Mouse (Mus musculus): ENCODE results near the gene Uba1. TPM values are rescaled to one million over a fixed set of nuclear protein-coding genes. Genes with fewer than 3 reads are reported as not detected.

The Uba1 gene
- polyA plus RNA-seq (2015; fragmentation: Nextera tagmentation; extraction: Ambion mirVana) = 201 and 219 TPM in 2 replicates

GRCm38 (mm10) chrX:20658026-20658652 lies at the start of gene Uba1:
Gene Uba1, plus strand, starts transcription at chrX:20658326.
- H3K4me3 ChIP-seq = peak within 1 kb of the TSS; percentile 52
- H3K9me3 ChIP-seq = no peaks in the 10 kb centered on the region
- peak; percentile 89 for ATAC-seq (ENCODE audit: insufficient number of reproducible peaks, insufficient read depth, low FRiP score, low TSS enrichment, low read depth)
- WGBS = 20% methylated on average over 27 of the region's 27 CpGs
- peak within 1 kb of the TSS; percentile 69 for H3K9ac ChIP-seq
- H3K27me3 ChIP-seq = no peaks in the 10 kb centered on the region
- H3K4me1 ChIP-seq = no peaks in the 10 kb centered on the region
- H3K36me3 ChIP-seq = no peaks in the 10 kb centered on the region
- H3K4me2 ChIP-seq = peak within 1 kb of the TSS; percentile 73
- peak within 1 kb of the TSS; percentile 75 for H3K27ac ChIP-seq

DNA sequence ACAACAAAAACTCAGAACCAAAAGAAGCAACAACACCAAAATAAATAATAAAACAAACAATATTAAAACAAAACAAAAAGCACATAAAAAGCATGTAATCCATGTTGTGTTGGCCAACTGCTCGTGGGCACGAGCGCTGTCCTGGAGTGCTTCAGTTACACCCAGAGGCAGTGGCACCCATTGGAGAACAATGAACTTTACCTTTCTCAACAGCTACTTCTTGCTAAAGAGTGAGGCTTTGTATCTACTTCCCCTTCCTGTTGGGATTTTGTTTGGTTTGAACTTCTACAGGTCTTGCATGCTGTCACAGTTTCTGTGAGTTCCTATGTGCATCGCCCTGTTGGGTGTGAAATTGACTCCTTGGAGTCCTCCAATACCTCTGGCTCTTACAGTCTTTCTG lies 49.6 kb upstream of the Uba1 start:
- WGBS = 89% methylated on average over 4 of the region's 4 CpGs
- no peak overlapping the region for H3K27ac ChIP-seq
- no peaks in the 10 kb centered on the region for H3K27me3 ChIP-seq
- no peak overlapping the region for H3K4me2 ChIP-seq
- no peaks in the 10 kb centered on the region for H3K4me1 ChIP-seq
- no peak overlapping the region for H3K4me3 ChIP-seq
- no peaks in the 10 kb centered on the region for H3K9me3 ChIP-seq
- ATAC-seq (ENCODE audit: insufficient number of reproducible peaks, insufficient read depth, low FRiP score, low TSS enrichment, low read depth) = no peak
- no peak overlapping the region for H3K9ac ChIP-seq
- no peaks in the 10 kb centered on the region for H3K36me3 ChIP-seq

- H3K4me3 ChIP-seq = peak overlapping the region; percentile 57
- peaks cover 5% of the 10 kb centered on the region; the same call in 1 of the 2 replicates for H3K4me1 ChIP-seq
- WGBS = 30% methylated on average over 17 of the region's 17 CpGs
- H3K36me3 ChIP-seq = peaks cover 5% of the 10 kb centered on the region; the same call in 1 of the 2 replicates
- no peaks in the 10 kb centered on the region for H3K9me3 ChIP-seq
- H3K27me3 ChIP-seq = no peaks in the 10 kb centered on the region
- peak overlapping the region; percentile 87 for H3K27ac ChIP-seq
- H3K9ac ChIP-seq = peak overlapping the region; percentile 77
- ATAC-seq (ENCODE audit: insufficient number of reproducible peaks, insufficient read depth, low FRiP score, low TSS enrichment, low read depth) = no peak
- H3K4me2 ChIP-seq = peak overlapping the region; percentile 60
Observed at GRCm38 (mm10) chrX:20616861-20617175, 41.3 kb upstream of the Uba1 start.

DNA sequence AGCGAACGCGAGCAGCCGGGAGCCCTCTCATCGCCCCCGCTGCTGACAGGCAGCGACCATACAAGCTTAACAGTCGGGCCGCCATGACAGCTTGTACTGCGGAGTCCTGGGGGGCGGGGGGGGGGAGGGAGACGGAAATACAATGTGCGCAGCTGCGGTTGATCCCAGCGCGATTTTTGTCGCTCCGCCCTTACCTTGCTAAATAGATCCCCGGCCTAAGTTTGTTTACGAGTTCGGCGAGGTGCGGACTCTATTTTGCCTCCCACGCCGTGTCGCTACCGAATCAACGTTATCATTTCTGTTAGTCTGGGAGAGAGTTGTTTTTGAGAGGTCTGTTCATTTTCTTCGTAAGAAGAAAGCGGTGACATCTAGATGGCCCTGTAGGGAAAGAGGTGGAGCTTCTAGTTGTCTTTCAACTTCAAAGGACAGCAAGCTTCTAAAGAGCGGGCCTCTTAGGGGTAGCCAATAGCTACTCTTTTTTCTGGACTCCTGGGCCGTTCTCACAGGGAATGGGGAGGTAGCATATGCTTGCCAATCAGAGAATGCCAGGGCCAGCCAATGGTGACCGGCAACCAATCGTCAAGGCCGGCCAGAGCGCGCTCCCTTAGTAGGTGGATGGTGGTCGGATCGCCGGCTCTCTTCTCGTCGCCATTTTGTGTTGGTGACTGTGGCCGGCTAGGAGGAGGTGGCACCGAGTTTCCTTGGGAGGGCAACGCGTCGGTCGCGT lies 40.8 kb upstream of the Uba1 start, which contains the start of the genes Rbm10 and Ndufb11:
Gene Rbm10 (plus strand): TSS at position 328 of the 727 bp plus-strand sequence.
Gene Ndufb11 (minus strand): TSS at position 444 of the 727 bp plus-strand sequence.
- Histone ChIP-seq H3K9me3 (no peaks in the 10 kb centered on the region), H3K36me3 (peaks cover 5% of the 10 kb centered on the region; the same call in 1 of the 2 replicates), H3K4me1 (peaks cover 5% of the 10 kb centered on the region; the same call in 1 of the 2 replicates), H3K4me3 (peak within 1 kb of the TSS; percentile 57), H3K4me2 (peak within 1 kb of the TSS; percentile 61), H3K27ac (peak within 1 kb of the TSS; percentile 87), H3K9ac (peak within 1 kb of the TSS; percentile 77), H3K27me3 (no peaks in the 10 kb centered on the region)
- peak; percentile 97 for ATAC-seq (ENCODE audit: insufficient number of reproducible peaks, insufficient read depth, low FRiP score, low TSS enrichment, low read depth)
- 21% methylated on average over 49 of the region's 49 CpGs for WGBS

- peak overlapping the region; percentile 57 for H3K4me3 ChIP-seq
- peak overlapping the region; percentile 87 for H3K27ac ChIP-seq
- H3K4me1 ChIP-seq = peaks cover 5% of the 10 kb centered on the region; the same call in 1 of the 2 replicates
- no peaks in the 10 kb centered on the region for H3K27me3 ChIP-seq
- peak overlapping the region; percentile 77 for H3K9ac ChIP-seq
- H3K4me2 ChIP-seq = peak overlapping the region; percentile 61
- H3K36me3 ChIP-seq = peaks cover 5% of the 10 kb centered on the region; the same call in 1 of the 2 replicates
- WGBS = 23% methylated on average over 31 of the region's 31 CpGs
- no peaks in the 10 kb centered on the region for H3K9me3 ChIP-seq
- peak; percentile 66 for ATAC-seq (ENCODE audit: insufficient number of reproducible peaks, insufficient read depth, low FRiP score, low TSS enrichment, low read depth)
Observed at GRCm38 (mm10) chrX:20617903-20618399, 40.2 kb upstream of the Uba1 start.

GRCm38 (mm10) chrX:20638141-20638540 lies 20.0 kb upstream of the Uba1 start:
- Histone ChIP-seq H3K27ac (no peak overlapping the region), H3K36me3 (peaks cover 70% of the 10 kb centered on the region), H3K9ac (no peak overlapping the region), H3K4me3 (no peak overlapping the region), H3K9me3 (no peaks in the 10 kb centered on the region), H3K4me2 (no peak overlapping the region), H3K4me1 (no peaks in the 10 kb centered on the region), H3K27me3 (no peaks in the 10 kb centered on the region)
- 92% methylated on average over 2 of the region's 2 CpGs for WGBS
- ATAC-seq (ENCODE audit: insufficient number of reproducible peaks, insufficient read depth, low FRiP score, low TSS enrichment, low read depth) = no peak

GRCm38 (mm10) chrX:20644780-20645179 lies 13.3 kb upstream of the Uba1 start:
- WGBS = 82% methylated on average over 5 of the region's 5 CpGs
- no peak for ATAC-seq (ENCODE audit: insufficient number of reproducible peaks, insufficient read depth, low FRiP score, low TSS enrichment, low read depth)
- H3K27me3 ChIP-seq = no peaks in the 10 kb centered on the region
- H3K9me3 ChIP-seq = no peaks in the 10 kb centered on the region
- H3K4me3 ChIP-seq = no peak overlapping the region
- H3K27ac ChIP-seq = no peak overlapping the region
- no peaks in the 10 kb centered on the region for H3K4me1 ChIP-seq
- no peak overlapping the region for H3K9ac ChIP-seq
- no peak overlapping the region for H3K4me2 ChIP-seq
- H3K36me3 ChIP-seq = peaks cover 67% of the 10 kb centered on the region

DNA sequence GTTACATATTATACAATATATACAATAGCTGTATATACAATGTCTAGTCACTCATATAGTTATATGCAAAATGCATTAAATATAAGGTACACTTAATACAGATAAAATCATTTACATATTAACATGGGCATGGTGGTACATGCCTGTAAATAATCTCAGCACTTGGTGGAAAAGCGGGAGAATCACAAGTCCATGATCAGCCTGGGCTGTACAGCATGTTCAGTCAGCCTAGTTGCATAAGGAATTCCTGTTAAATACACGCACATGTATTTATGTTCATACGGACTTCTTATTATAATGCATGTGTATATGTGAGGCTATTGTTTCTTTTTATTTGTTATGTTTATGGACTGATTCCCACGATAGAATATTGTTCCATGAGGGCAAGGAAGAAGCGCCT lies 533 bp upstream of the Uba1 start:
- Histone ChIP-seq H3K27ac (no peak overlapping the region), H3K9me3 (no peaks in the 10 kb centered on the region), H3K4me3 (peak overlapping the region; percentile 52), H3K9ac (no peak overlapping the region), H3K27me3 (no peaks in the 10 kb centered on the region), H3K4me2 (peak overlapping the region; percentile 73), H3K36me3 (no peaks in the 10 kb centered on the region), H3K4me1 (no peaks in the 10 kb centered on the region)
- ATAC-seq (ENCODE audit: insufficient number of reproducible peaks, insufficient read depth, low FRiP score, low TSS enrichment, low read depth) = no peak
- 34% methylated on average over 5 of the region's 5 CpGs for WGBS

DNA sequence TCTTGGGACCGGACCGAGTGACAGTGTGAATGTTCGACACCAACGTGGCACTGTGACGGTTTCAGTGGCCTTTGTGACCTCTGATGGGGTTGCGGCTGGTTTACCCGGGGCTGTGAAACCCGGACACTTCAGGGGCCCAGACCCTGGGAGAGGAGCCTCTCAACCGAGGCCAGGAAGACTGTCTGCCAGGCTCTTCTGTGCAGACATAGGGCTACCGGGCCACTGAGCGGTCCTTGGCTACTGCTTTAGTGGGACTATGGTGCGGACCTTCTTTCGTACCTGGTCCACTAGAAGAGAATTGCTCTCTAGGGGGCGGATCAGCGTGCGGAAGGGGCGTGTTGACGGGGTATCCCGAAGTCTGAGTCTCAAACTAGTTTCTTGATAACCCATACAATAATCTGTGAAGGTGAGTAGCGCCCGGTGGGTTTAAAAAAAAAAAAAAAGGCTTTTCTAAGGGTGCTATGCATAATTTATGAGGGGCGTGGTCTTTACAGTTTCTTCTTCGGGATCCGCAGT lies 823 bp downstream of the Uba1 start:
- Histone ChIP-seq H3K27me3 (no peaks in the 10 kb centered on the region), H3K27ac (peak overlapping the region; percentile 75; the same call in 1 of the 2 replicates), H3K4me3 (peak overlapping the region; percentile 52), H3K36me3 (no peaks in the 10 kb centered on the region), H3K4me1 (0 out of 2 replicates have a peak, but pooled peaks cover under 1% of the 10 kb centered on the region), H3K9me3 (no peaks in the 10 kb centered on the region), H3K9ac (peak overlapping the region; percentile 69), H3K4me2 (peak overlapping the region; percentile 73)
- no peak for ATAC-seq (ENCODE audit: insufficient number of reproducible peaks, insufficient read depth, low FRiP score, low TSS enrichment, low read depth)
- WGBS = 22% methylated on average over 24 of the region's 24 CpGs

GRCm38 (mm10) chrX:20662317-20662715 lies 4.2 kb downstream of the Uba1 start:
- no peak overlapping the region for H3K9ac ChIP-seq
- H3K4me2 ChIP-seq = no peak overlapping the region
- no peaks in the 10 kb centered on the region for H3K36me3 ChIP-seq
- H3K4me1 ChIP-seq = peaks cover 8% of the 10 kb centered on the region; the same call in 1 of the 2 replicates
- no peak overlapping the region for H3K27ac ChIP-seq
- H3K4me3 ChIP-seq = no peak overlapping the region
- WGBS = 31% methylated on average over 5 of the region's 5 CpGs
- H3K9me3 ChIP-seq = no peaks in the 10 kb centered on the region
- ATAC-seq (ENCODE audit: insufficient number of reproducible peaks, insufficient read depth, low FRiP score, low TSS enrichment, low read depth) = 0 out of 2 replicates have a peak, but pooled peaks have one; percentile 5
- no peaks in the 10 kb centered on the region for H3K27me3 ChIP-seq

- peak; percentile 83 for ATAC-seq (ENCODE audit: insufficient number of reproducible peaks, insufficient read depth, low FRiP score, low TSS enrichment, low read depth)
- H3K9me3 ChIP-seq = no peaks in the 10 kb centered on the region
- no peaks in the 10 kb centered on the region for H3K27me3 ChIP-seq
- peak overlapping the region; percentile 78 for H3K9ac ChIP-seq
- H3K36me3 ChIP-seq = 0 out of 2 replicates have a peak, but pooled peaks cover under 1% of the 10 kb centered on the region
- WGBS = 25% methylated on average over 28 of the region's 28 CpGs
- H3K4me2 ChIP-seq = peak overlapping the region; percentile 63
- peak overlapping the region; percentile 81 for H3K27ac ChIP-seq
- peak overlapping the region; percentile 60 for H3K4me3 ChIP-seq
- H3K4me1 ChIP-seq = peaks cover 8% of the 10 kb centered on the region; the same call in 1 of the 2 replicates
Observed at GRCm38 (mm10) chrX:20662716-20663443, 4.8 kb downstream of the Uba1 start.

Data from embryonic facial prominence, embryonic 13.5 days (tissue).